Mouse (Mus musculus): ENCODE data around the gene Crot. TPM values are rescaled to one million over a fixed set of nuclear protein-coding genes. Genes with fewer than 3 reads are reported as not detected.
"Not testable (repeated sequence)": the region's sequence is repeated elsewhere in the genome, so short reads cannot be mapped to it uniquely, and the experiment has no call there.

Crot gene
- polyA plus RNA-seq, 1 experiment from 2014 or later = 38.7 TPM

GRCm38 (mm10) chr5:9033843-9034242, 36.7 kb upstream of the Crot start:
- no peak overlapping the region for H3K4me3 ChIP-seq (replicated peaks)
- H3K4me2 ChIP-seq (replicated peaks) = no peak overlapping the region
- H3K36me3 ChIP-seq = no peaks in the 10 kb centered on the region
- no peak overlapping the region for H3K27ac ChIP-seq (replicated peaks)
- H3K9me3 ChIP-seq (replicated peaks) = no peaks in the 10 kb centered on the region
- no peaks in the 10 kb centered on the region for H3K4me1 ChIP-seq
- WGBS = 89% methylated on average over 5 of the region's 5 CpGs
- no peak for ATAC-seq (ENCODE audit: insufficient number of reproducible peaks, low FRiP score, low TSS enrichment, low read depth)
- H3K9ac ChIP-seq = no peak overlapping the region
- H3K27me3 ChIP-seq = no peaks in the 10 kb centered on the region

- H3K4me2 ChIP-seq (replicated peaks) = no peak overlapping the region
- H3K4me1 ChIP-seq = no peaks in the 10 kb centered on the region
- H3K27me3 ChIP-seq = no peaks in the 10 kb centered on the region
- WGBS = 82% methylated on average over 1 of the region's 1 CpGs
- no peak overlapping the region for H3K4me3 ChIP-seq (replicated peaks)
- no peak overlapping the region for H3K27ac ChIP-seq (replicated peaks)
- no peaks in the 10 kb centered on the region for H3K36me3 ChIP-seq
- H3K9ac ChIP-seq = no peak overlapping the region
- ATAC-seq (ENCODE audit: insufficient number of reproducible peaks, low FRiP score, low TSS enrichment, low read depth) = no peak
- no peaks in the 10 kb centered on the region for H3K9me3 ChIP-seq (replicated peaks)
Observed at GRCm38 (mm10) chr5:9032641-9033040, 35.5 kb upstream of the Crot start.

- no peak for ATAC-seq (ENCODE audit: insufficient number of reproducible peaks, low FRiP score, low TSS enrichment, low read depth)
- Histone ChIP-seq H3K4me3 (replicated peaks) (no peak overlapping the region), H3K27me3 (no peaks in the 10 kb centered on the region), H3K4me2 (replicated peaks) (no peak overlapping the region), H3K4me1 (no peaks in the 10 kb centered on the region), H3K27ac (replicated peaks) (no peak overlapping the region), H3K9ac (no peak overlapping the region), H3K36me3 (no peaks in the 10 kb centered on the region), H3K9me3 (replicated peaks) (no peaks in the 10 kb centered on the region)
- WGBS = 77% methylated on average over 8 of the region's 8 CpGs
Observed at GRCm38 (mm10) chr5:9032101-9032590, 35.0 kb upstream of the Crot start.

- H3K27ac ChIP-seq (replicated peaks) = no peak overlapping the region
- 60% methylated on average over 1 of the region's 1 CpGs for WGBS
- no peak overlapping the region for H3K4me3 ChIP-seq (replicated peaks)
- H3K36me3 ChIP-seq = no peaks in the 10 kb centered on the region
- H3K9me3 ChIP-seq (replicated peaks) = no peaks in the 10 kb centered on the region
- no peaks in the 10 kb centered on the region for H3K27me3 ChIP-seq
- no peaks in the 10 kb centered on the region for H3K4me1 ChIP-seq
- H3K9ac ChIP-seq = no peak overlapping the region
- H3K4me2 ChIP-seq (replicated peaks) = no peak overlapping the region
- ATAC-seq (ENCODE audit: insufficient number of reproducible peaks, low FRiP score, low TSS enrichment, low read depth) = no peak
Observed at GRCm38 (mm10) chr5:9028266-9028841, 31.2 kb upstream of the Crot start.

GRCm38 (mm10) chr5:9015352-9015751, 18.2 kb upstream of the Crot start:
- no peak overlapping the region for H3K4me2 ChIP-seq (replicated peaks)
- no peak for ATAC-seq (ENCODE audit: insufficient number of reproducible peaks, low FRiP score, low TSS enrichment, low read depth)
- H3K4me3 ChIP-seq (replicated peaks) = no peak overlapping the region
- 67% methylated on average over 3 of the region's 3 CpGs for WGBS
- no peak overlapping the region for H3K27ac ChIP-seq (replicated peaks)
- no peaks in the 10 kb centered on the region for H3K9me3 ChIP-seq (replicated peaks)
- H3K27me3 ChIP-seq = no peaks in the 10 kb centered on the region
- no peaks in the 10 kb centered on the region for H3K4me1 ChIP-seq
- no peaks in the 10 kb centered on the region for H3K36me3 ChIP-seq
- H3K9ac ChIP-seq = no peak overlapping the region

- Histone ChIP-seq H3K27ac (replicated peaks) (no peak overlapping the region), H3K9me3 (replicated peaks) (no peaks in the 10 kb centered on the region), H3K36me3 (no peaks in the 10 kb centered on the region), H3K9ac (no peak overlapping the region), H3K4me1 (no peaks in the 10 kb centered on the region), H3K4me2 (replicated peaks) (no peak overlapping the region), H3K27me3 (no peaks in the 10 kb centered on the region), H3K4me3 (replicated peaks) (no peak overlapping the region)
- WGBS = 73% methylated on average over 3 of the region's 3 CpGs
- ATAC-seq (ENCODE audit: insufficient number of reproducible peaks, low FRiP score, low TSS enrichment, low read depth) = no peak
Observed at GRCm38 (mm10) chr5:9014774-9015173, 17.6 kb upstream of the Crot start.

GRCm38 (mm10) chr5:9011374-9011773, 14.2 kb upstream of the Crot start:
- Histone ChIP-seq H3K36me3 (no peaks in the 10 kb centered on the region), H3K4me3 (replicated peaks) (no peak overlapping the region), H3K27me3 (no peaks in the 10 kb centered on the region), H3K4me1 (no peaks in the 10 kb centered on the region), H3K9ac (no peak overlapping the region), H3K4me2 (replicated peaks) (no peak overlapping the region), H3K9me3 (replicated peaks) (no peaks in the 10 kb centered on the region), H3K27ac (replicated peaks) (no peak overlapping the region)
- no peak for ATAC-seq (ENCODE audit: insufficient number of reproducible peaks, low FRiP score, low TSS enrichment, low read depth)
- WGBS = 34% methylated on average over 8 of the region's 8 CpGs

GRCm38 (mm10) chr5:9010166-9010565, 13.0 kb upstream of the Crot start:
- 94% methylated on average over 1 of the region's 1 CpGs for WGBS
- Histone ChIP-seq H3K36me3 (no peaks in the 10 kb centered on the region), H3K9me3 (replicated peaks) (no peaks in the 10 kb centered on the region), H3K4me2 (replicated peaks) (no peak overlapping the region), H3K9ac (no peak overlapping the region), H3K27ac (replicated peaks) (no peak overlapping the region), H3K4me3 (replicated peaks) (no peak overlapping the region), H3K27me3 (no peaks in the 10 kb centered on the region), H3K4me1 (no peaks in the 10 kb centered on the region)
- no peak for ATAC-seq (ENCODE audit: insufficient number of reproducible peaks, low FRiP score, low TSS enrichment, low read depth)

- not testable (repeated sequence) for H3K9me3 ChIP-seq (replicated peaks); H3K36me3 ChIP-seq; H3K27ac ChIP-seq (replicated peaks); H3K9ac ChIP-seq; H3K4me2 ChIP-seq (replicated peaks); H3K4me3 ChIP-seq (replicated peaks); ATAC-seq (ENCODE audit: insufficient number of reproducible peaks, low FRiP score, low TSS enrichment, low read depth); H3K4me1 ChIP-seq; H3K27me3 ChIP-seq
- 63% methylated on average over 3 of the region's 3 CpGs for WGBS
Observed at GRCm38 (mm10) chr5:9006585-9006984, 9.5 kb upstream of the Crot start.

GRCm38 (mm10) chr5:9000006-9000405, 2.9 kb upstream of the Crot start:
- H3K9me3 ChIP-seq (replicated peaks); ATAC-seq (ENCODE audit: insufficient number of reproducible peaks, low FRiP score, low TSS enrichment, low read depth); H3K27ac ChIP-seq (replicated peaks); H3K36me3 ChIP-seq; H3K9ac ChIP-seq; H3K4me2 ChIP-seq (replicated peaks); H3K27me3 ChIP-seq; H3K4me1 ChIP-seq; H3K4me3 ChIP-seq (replicated peaks): not testable (repeated sequence)
- WGBS = 51% methylated on average over 7 of the region's 7 CpGs

GRCm38 (mm10) chr5:8999108-8999507, 2.0 kb upstream of the Crot start:
- Histone ChIP-seq H3K9ac (no peak overlapping the region), H3K27ac (replicated peaks) (no peak overlapping the region), H3K36me3 (0 out of 2 replicates have a peak, but pooled peaks cover 4% of the 10 kb centered on the region), H3K27me3 (no peaks in the 10 kb centered on the region), H3K4me2 (replicated peaks) (no peak overlapping the region), H3K9me3 (replicated peaks) (no peaks in the 10 kb centered on the region), H3K4me3 (replicated peaks) (no peak overlapping the region), H3K4me1 (0 out of 2 replicates have a peak, but pooled peaks cover 4% of the 10 kb centered on the region)
- ATAC-seq (ENCODE audit: insufficient number of reproducible peaks, low FRiP score, low TSS enrichment, low read depth) = no peak
- 78% methylated on average over 4 of the region's 4 CpGs for WGBS

GRCm38 (mm10) chr5:8997513-8997895, 380 bp upstream of the Crot start:
- Histone ChIP-seq H3K9me3 (replicated peaks) (no peaks in the 10 kb centered on the region), H3K4me2 (replicated peaks) (peak overlapping the region; percentile 69), H3K4me3 (replicated peaks) (peak overlapping the region; percentile 77), H3K9ac (peak overlapping the region; percentile 59), H3K4me1 (0 out of 2 replicates have a peak, but pooled peaks cover 4% of the 10 kb centered on the region), H3K36me3 (peaks cover 10% of the 10 kb centered on the region; the same call in 1 of the 2 replicates), H3K27ac (replicated peaks) (peak overlapping the region; percentile 84), H3K27me3 (no peaks in the 10 kb centered on the region)
- no peak for ATAC-seq (ENCODE audit: insufficient number of reproducible peaks, low FRiP score, low TSS enrichment, low read depth)
- WGBS = 8% methylated on average over 8 of the region's 8 CpGs
